Mouse (Mus musculus): ENCODE results near the gene Armcx5. TPM values are rescaled to one million over a fixed set of nuclear protein-coding genes. Genes with fewer than 3 reads are reported as not detected.
"Not testable (repeated sequence)": the region's sequence is repeated elsewhere in the genome, so short reads cannot be mapped to it uniquely, and the experiment has no call there.

Gene Armcx5
- total and polyA plus RNA-seq, 3 experiments = 1.8 to 6.5 (median 4.9) TPM

- Histone ChIP-seq H3K4me1 (ENCODE audit: control insufficient read depth, insufficient read depth, low read length) (no peaks in the 10 kb centered on the region), H3K4me3 (no peak overlapping the region), H3K27me3 (ENCODE audit: control insufficient read depth, insufficient read depth, low read length) (no peaks in the 10 kb centered on the region), H3K79me2 (replicated peaks; ENCODE audit: control insufficient read depth, insufficient read depth, low read length) (no peaks in the 10 kb centered on the region), H3K9ac (ENCODE audit: low read depth, low read length) (no peak overlapping the region), H3K27ac (no peak overlapping the region), H3K36me3 (ENCODE audit: control insufficient read depth, insufficient read depth, low read length) (0 out of 2 replicates have a peak, but pooled peaks cover 2% of the 10 kb centered on the region)
- no peak for DNase-seq
- intact Hi-C loops (cut with DNase I) = no loop called here
- WGBS = 63% methylated on average over 2 of the region's 2 CpGs
- TF ChIP-seq EP300 (IDR thresholded peaks at IDR 0.05; ENCODE audit: insufficient read depth, low read depth, low read length) (no peak), CTCF (IDR thresholded peaks at IDR 0.05) (no peak)
Measured at GRCm38 (mm10) chrX:135738730-135739520, 3.6 kb upstream of the Armcx5 start.

- Histone ChIP-seq H3K79me2 (replicated peaks; ENCODE audit: control insufficient read depth, insufficient read depth, low read length) (no peaks in the 10 kb centered on the region), H3K9ac (ENCODE audit: low read depth, low read length) (peak overlapping the region; percentile 95), H3K4me3 (peak overlapping the region; percentile 70), H3K27me3 (ENCODE audit: control insufficient read depth, insufficient read depth, low read length) (no peaks in the 10 kb centered on the region), H3K27ac (peak overlapping the region; percentile 84), H3K36me3 (ENCODE audit: control insufficient read depth, insufficient read depth, low read length) (0 out of 2 replicates have a peak, but pooled peaks cover 2% of the 10 kb centered on the region), H3K4me1 (ENCODE audit: control insufficient read depth, insufficient read depth, low read length) (no peaks in the 10 kb centered on the region)
- intact Hi-C loops (cut with DNase I) = loop anchor here (5.0 to 10.0 kb wide), 2 partner anchors 88 to 144 kb away; no protein-coding TSS in a partner anchor
- TF ChIP-seq POLR2A (IDR thresholded peaks at IDR 0.05; ENCODE audit: insufficient read depth, low read depth, low read length) (no peak), CTCF (IDR thresholded peaks at IDR 0.05) (no peak), EP300 (IDR thresholded peaks at IDR 0.05; ENCODE audit: insufficient read depth, low read depth, low read length) (no peak)
- WGBS = 10% methylated on average over 7 of the region's 7 CpGs
- DNase-seq = no peak
Measured at GRCm38 (mm10) chrX:135743056-135743355, 473 bp downstream of the Armcx5 start.

GRCm38 (mm10) chrX:135745376-135745775, 2.8 kb downstream of the Armcx5 start:
- DNase-seq; H3K79me2 ChIP-seq (replicated peaks; ENCODE audit: control insufficient read depth, insufficient read depth, low read length); H3K9ac ChIP-seq (ENCODE audit: low read depth, low read length); H3K4me1 ChIP-seq (ENCODE audit: control insufficient read depth, insufficient read depth, low read length); H3K27ac ChIP-seq; H3K27me3 ChIP-seq (ENCODE audit: control insufficient read depth, insufficient read depth, low read length); H3K36me3 ChIP-seq (ENCODE audit: control insufficient read depth, insufficient read depth, low read length); H3K4me3 ChIP-seq: not testable (repeated sequence)
- intact Hi-C loops (cut with DNase I) = loop anchor here (10.0 kb wide), 1 partner anchor 91 kb away; no protein-coding TSS in a partner anchor
- WGBS = 76% methylated on average over 3 of the region's 3 CpGs

- Histone ChIP-seq H3K36me3 (ENCODE audit: control insufficient read depth, insufficient read depth, low read length) (no peaks in the 10 kb centered on the region), H3K27me3 (ENCODE audit: control insufficient read depth, insufficient read depth, low read length) (no peaks in the 10 kb centered on the region), H3K79me2 (replicated peaks; ENCODE audit: control insufficient read depth, insufficient read depth, low read length) (no peaks in the 10 kb centered on the region), H3K9ac (ENCODE audit: low read depth, low read length) (no peak overlapping the region), H3K4me3 (no peak overlapping the region), H3K27ac (no peak overlapping the region), H3K4me1 (ENCODE audit: control insufficient read depth, insufficient read depth, low read length) (no peaks in the 10 kb centered on the region)
- intact Hi-C loops (cut with DNase I) = loop anchor here (5.0 to 10.0 kb wide), 2 partner anchors 48 to 49 kb away; no protein-coding TSS in a partner anchor
- peak; percentile 51 to 78 for DNase-seq
- WGBS = 3% methylated on average over 2 of the region's 2 CpGs
- no peak for TF ChIP-seq EP300 (IDR thresholded peaks at IDR 0.05; ENCODE audit: insufficient read depth, low read depth, low read length)
- peak; percentile 92 for TF ChIP-seq CTCF (IDR thresholded peaks at IDR 0.05)
Measured at GRCm38 (mm10) chrX:135752832-135753231, 10.3 kb downstream of the Armcx5 start.

GRCm38 (mm10) chrX:135761707-135762106, 19.2 kb downstream of the Armcx5 start:
- Histone ChIP-seq H3K4me1 (ENCODE audit: control insufficient read depth, insufficient read depth, low read length) (no peaks in the 10 kb centered on the region), H3K27ac (no peak overlapping the region), H3K4me3 (no peak overlapping the region), H3K27me3 (ENCODE audit: control insufficient read depth, insufficient read depth, low read length) (no peaks in the 10 kb centered on the region), H3K36me3 (ENCODE audit: control insufficient read depth, insufficient read depth, low read length) (no peaks in the 10 kb centered on the region), H3K9ac (ENCODE audit: low read depth, low read length) (no peak overlapping the region), H3K79me2 (replicated peaks; ENCODE audit: control insufficient read depth, insufficient read depth, low read length) (no peaks in the 10 kb centered on the region)
- TF ChIP-seq EP300 (IDR thresholded peaks at IDR 0.05; ENCODE audit: insufficient read depth, low read depth, low read length) = no peak
- TF ChIP-seq CTCF (IDR thresholded peaks at IDR 0.05) = peak; percentile 76
- TF ChIP-seq POLR2A (IDR thresholded peaks at IDR 0.05; ENCODE audit: insufficient read depth, low read depth, low read length) = no peak
- intact Hi-C loops (cut with DNase I) = no loop called here
- peak in 1 of 2 experiments; percentile 31 for DNase-seq

- intact Hi-C loops (cut with DNase I) = no loop called here
- no peak overlapping the region for H3K4me3 ChIP-seq
- H3K27me3 ChIP-seq (ENCODE audit: control insufficient read depth, insufficient read depth, low read length) = no peaks in the 10 kb centered on the region
- no peaks in the 10 kb centered on the region for H3K36me3 ChIP-seq (ENCODE audit: control insufficient read depth, insufficient read depth, low read length)
- TF ChIP-seq EP300 (IDR thresholded peaks at IDR 0.05; ENCODE audit: insufficient read depth, low read depth, low read length) = no peak
- no peak for TF ChIP-seq CTCF (IDR thresholded peaks at IDR 0.05)
- TF ChIP-seq POLR2A (IDR thresholded peaks at IDR 0.05; ENCODE audit: insufficient read depth, low read depth, low read length) = no peak
- H3K4me1 ChIP-seq (ENCODE audit: control insufficient read depth, insufficient read depth, low read length) = no peaks in the 10 kb centered on the region
- no peak overlapping the region for H3K9ac ChIP-seq (ENCODE audit: low read depth, low read length)
- 37% methylated on average over 3 of the region's 3 CpGs for WGBS
- H3K27ac ChIP-seq = no peak overlapping the region
- no peak for DNase-seq
- no peaks in the 10 kb centered on the region for H3K79me2 ChIP-seq (replicated peaks; ENCODE audit: control insufficient read depth, insufficient read depth, low read length)
Measured at GRCm38 (mm10) chrX:135768043-135768548, 25.6 kb downstream of the Armcx5 start.

Data from heart, adult 2 months (tissue).